Mouse (Mus musculus): ENCODE results near the gene Atp1b1. TPM values are rescaled to one million over a fixed set of nuclear protein-coding genes. Genes with fewer than 3 reads are reported as not detected.

The Atp1b1 gene
- polyA plus RNA-seq, 1 experiment from 2014 or later = 306 TPM

DNA sequence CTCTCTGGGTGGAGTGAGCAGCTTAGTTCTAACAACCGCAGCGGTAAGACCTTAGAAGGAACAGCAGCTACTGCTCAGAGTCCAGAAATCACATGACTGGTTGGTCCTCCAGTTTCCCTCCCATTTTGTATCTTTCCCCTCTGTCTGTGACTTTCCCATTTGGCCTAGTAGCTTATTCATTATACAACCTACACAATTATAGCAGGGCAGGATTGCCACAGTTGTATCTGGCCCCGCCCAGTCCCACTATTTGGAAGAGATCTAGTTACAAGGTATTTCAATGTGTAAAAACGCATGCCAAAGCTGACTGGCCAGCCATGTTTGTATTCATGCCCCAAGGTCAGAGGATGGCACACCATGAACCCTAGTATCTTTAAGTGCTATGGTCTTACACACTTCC, 7.5 kb downstream of the Atp1b1 start:
- Histone ChIP-seq H3K27me3 (ENCODE audit: control insufficient read depth, insufficient read depth, low read length) (no peaks in the 10 kb centered on the region), H3K9me3 (replicated peaks; ENCODE audit: control insufficient read depth, low read length) (no peaks in the 10 kb centered on the region), H3K4me1 (ENCODE audit: control insufficient read depth, insufficient read depth, low read length) (peaks cover 45% of the 10 kb centered on the region), H3K27ac (ENCODE audit: low read length) (no peak overlapping the region), H3K36me3 (ENCODE audit: control insufficient read depth, insufficient read depth) (peaks cover 33% of the 10 kb centered on the region), H3K9ac (ENCODE audit: low read length) (no peak overlapping the region), H3K4me2 (ENCODE audit: low read depth, low read length) (no peak overlapping the region), H3K4me3 (ENCODE audit: low read length) (no peak overlapping the region)
- no peak for ATAC-seq (replicated peaks; ENCODE audit: extremely low read depth, insufficient read depth, low FRiP score)
- 82% methylated on average over 4 of the region's 4 CpGs for WGBS

DNA sequence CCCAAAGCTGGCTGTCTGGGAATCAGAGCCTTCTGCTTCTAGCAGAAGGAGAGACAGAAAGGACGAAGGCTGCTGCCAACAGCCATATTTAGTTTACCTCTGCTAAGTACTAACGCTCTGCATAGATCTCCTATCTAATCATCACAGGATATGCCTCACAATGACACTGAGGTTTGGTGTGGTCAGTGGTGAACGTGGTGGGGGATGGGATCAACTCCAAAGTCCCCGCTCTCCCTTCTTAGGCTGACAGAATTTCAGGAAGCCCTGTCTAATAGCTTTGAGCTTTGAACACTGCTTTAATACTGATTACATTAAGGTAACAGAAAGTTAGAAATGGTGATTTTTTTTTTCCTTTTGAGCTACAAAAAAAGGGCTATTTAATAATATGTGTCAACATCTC, 7.9 kb downstream of the Atp1b1 start:
- Histone ChIP-seq H3K36me3 (ENCODE audit: control insufficient read depth, insufficient read depth) (peaks cover 33% of the 10 kb centered on the region), H3K4me3 (ENCODE audit: low read length) (no peak overlapping the region), H3K4me1 (ENCODE audit: control insufficient read depth, insufficient read depth, low read length) (peaks cover 45% of the 10 kb centered on the region), H3K9me3 (replicated peaks; ENCODE audit: control insufficient read depth, low read length) (no peaks in the 10 kb centered on the region), H3K9ac (ENCODE audit: low read length) (no peak overlapping the region), H3K4me2 (ENCODE audit: low read depth, low read length) (no peak overlapping the region), H3K27ac (ENCODE audit: low read length) (no peak overlapping the region), H3K27me3 (ENCODE audit: control insufficient read depth, insufficient read depth, low read length) (no peaks in the 10 kb centered on the region)
- no peak for ATAC-seq (replicated peaks; ENCODE audit: extremely low read depth, insufficient read depth, low FRiP score)
- 52% methylated on average over 4 of the region's 4 CpGs for WGBS

DNA sequence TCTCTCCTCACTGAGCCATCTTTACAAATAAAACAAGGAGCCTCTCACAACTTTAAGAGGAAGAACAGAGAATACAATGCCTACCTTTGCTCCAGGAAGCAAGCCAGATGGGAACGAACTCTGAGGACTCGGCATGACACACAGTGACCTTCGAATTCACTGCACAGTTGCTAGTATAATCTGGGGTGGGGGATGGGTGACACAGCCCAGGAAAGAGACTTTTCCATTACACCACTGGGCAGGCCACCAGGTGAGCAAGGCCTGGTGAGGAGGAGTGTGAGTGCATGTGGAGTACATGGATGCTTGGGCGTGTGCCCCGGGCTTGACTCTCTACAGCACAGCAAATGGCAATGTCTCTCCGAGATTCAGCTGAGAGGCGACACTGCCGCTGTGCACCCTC, 8.5 kb downstream of the Atp1b1 start:
- peak overlapping the region; percentile 12; the same call in 1 of the 2 replicates for H3K27ac ChIP-seq (ENCODE audit: low read length)
- no peak for ATAC-seq (replicated peaks; ENCODE audit: extremely low read depth, insufficient read depth, low FRiP score)
- H3K36me3 ChIP-seq (ENCODE audit: control insufficient read depth, insufficient read depth) = peaks cover 33% of the 10 kb centered on the region
- H3K4me3 ChIP-seq (ENCODE audit: low read length) = no peak overlapping the region
- H3K27me3 ChIP-seq (ENCODE audit: control insufficient read depth, insufficient read depth, low read length) = no peaks in the 10 kb centered on the region
- H3K9ac ChIP-seq (ENCODE audit: low read length) = no peak overlapping the region
- no peak overlapping the region for H3K4me2 ChIP-seq (ENCODE audit: low read depth, low read length)
- H3K4me1 ChIP-seq (ENCODE audit: control insufficient read depth, insufficient read depth, low read length) = peaks cover 43% of the 10 kb centered on the region
- WGBS = 69% methylated on average over 8 of the region's 8 CpGs
- no peaks in the 10 kb centered on the region for H3K9me3 ChIP-seq (replicated peaks; ENCODE audit: control insufficient read depth, low read length)

DNA sequence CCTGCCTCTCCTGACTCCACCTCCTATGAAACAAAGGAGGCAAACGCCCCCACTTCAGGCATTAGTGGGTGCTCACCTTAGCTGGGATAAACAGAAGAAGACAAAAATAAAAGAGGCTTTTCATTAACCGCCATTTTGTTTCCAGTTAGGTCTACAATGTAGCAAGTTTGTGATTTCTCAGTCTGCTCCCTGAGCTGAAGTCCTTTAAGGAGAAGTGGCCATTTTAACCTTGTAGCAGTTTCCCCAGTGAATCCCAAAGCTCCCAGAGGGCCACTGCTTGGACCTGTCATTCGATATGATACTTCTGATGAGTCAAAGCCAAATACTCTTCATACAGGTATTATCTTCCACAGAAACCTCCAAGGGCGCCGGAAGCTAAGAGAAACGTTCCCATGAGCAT, 10.6 kb downstream of the Atp1b1 start:
- Histone ChIP-seq H3K9ac (ENCODE audit: low read length) (no peak overlapping the region), H3K9me3 (replicated peaks; ENCODE audit: control insufficient read depth, low read length) (no peaks in the 10 kb centered on the region), H3K27me3 (ENCODE audit: control insufficient read depth, insufficient read depth, low read length) (no peaks in the 10 kb centered on the region), H3K4me1 (ENCODE audit: control insufficient read depth, insufficient read depth, low read length) (peaks cover 23% of the 10 kb centered on the region), H3K27ac (ENCODE audit: low read length) (no peak overlapping the region), H3K4me3 (ENCODE audit: low read length) (no peak overlapping the region), H3K36me3 (ENCODE audit: control insufficient read depth, insufficient read depth) (peaks cover 37% of the 10 kb centered on the region), H3K4me2 (ENCODE audit: low read depth, low read length) (no peak overlapping the region)
- no peak for ATAC-seq (replicated peaks; ENCODE audit: extremely low read depth, insufficient read depth, low FRiP score)
- 79% methylated on average over 6 of the region's 6 CpGs for WGBS

DNA sequence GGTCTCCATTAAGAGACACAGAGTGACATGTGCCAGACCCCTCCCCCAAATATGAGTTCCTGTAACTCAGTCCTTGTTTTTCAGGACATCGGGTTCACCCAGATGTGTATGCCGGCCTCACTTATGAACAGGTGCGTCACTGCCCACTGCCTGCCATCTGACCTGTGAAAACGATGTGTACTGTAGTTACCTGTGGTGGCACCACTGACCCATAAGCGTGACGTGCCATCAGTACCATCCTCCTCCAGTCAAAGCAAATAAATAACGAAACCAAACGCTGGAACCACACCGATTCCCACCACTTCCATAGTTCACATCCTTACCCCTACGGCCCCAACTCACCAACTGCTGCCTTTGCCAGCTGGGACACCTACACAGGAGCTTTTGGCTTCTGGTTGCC, 11.6 kb downstream of the Atp1b1 start:
- Histone ChIP-seq H3K9ac (ENCODE audit: low read length) (no peak overlapping the region), H3K4me1 (ENCODE audit: control insufficient read depth, insufficient read depth, low read length) (peaks cover 20% of the 10 kb centered on the region), H3K9me3 (replicated peaks; ENCODE audit: control insufficient read depth, low read length) (no peaks in the 10 kb centered on the region), H3K27ac (ENCODE audit: low read length) (no peak overlapping the region), H3K4me2 (ENCODE audit: low read depth, low read length) (no peak overlapping the region), H3K4me3 (ENCODE audit: low read length) (no peak overlapping the region), H3K36me3 (ENCODE audit: control insufficient read depth, insufficient read depth) (peaks cover 38% of the 10 kb centered on the region), H3K27me3 (ENCODE audit: control insufficient read depth, insufficient read depth, low read length) (no peaks in the 10 kb centered on the region)
- ATAC-seq (replicated peaks; ENCODE audit: extremely low read depth, insufficient read depth, low FRiP score) = no peak
- WGBS = 93% methylated on average over 10 of the region's 10 CpGs

DNA sequence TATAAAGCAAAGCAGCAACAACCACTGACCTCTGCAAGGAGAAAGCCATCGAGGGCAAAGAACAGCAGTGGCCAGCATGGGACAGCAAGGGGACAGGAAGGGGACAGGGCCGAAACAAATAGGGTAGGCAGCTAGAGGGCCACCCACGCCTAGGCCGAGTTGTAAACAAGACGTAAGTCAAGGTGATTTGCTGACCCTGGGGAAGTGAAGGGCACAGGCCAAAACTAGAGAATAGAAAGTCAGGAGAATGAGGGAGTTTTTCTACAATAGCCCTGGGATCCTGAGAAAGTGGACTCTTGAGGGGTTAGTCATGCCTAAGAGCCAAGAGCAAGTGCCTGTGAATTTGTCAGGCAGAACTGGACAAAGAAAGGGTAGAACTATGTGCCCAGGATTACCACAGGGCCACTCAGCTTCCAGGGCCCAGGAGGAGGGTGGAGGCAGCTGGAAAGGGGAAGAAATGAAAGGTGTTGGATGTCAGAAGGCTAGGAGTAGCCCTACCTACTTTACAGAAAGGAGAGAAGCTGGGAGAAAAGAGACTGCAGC, 12.5 kb downstream of the Atp1b1 start:
- Histone ChIP-seq H3K9ac (ENCODE audit: low read length) (no peak overlapping the region), H3K36me3 (ENCODE audit: control insufficient read depth, insufficient read depth) (peaks cover 43% of the 10 kb centered on the region)
- WGBS = 81% methylated on average over 5 of the region's 5 CpGs

DNA sequence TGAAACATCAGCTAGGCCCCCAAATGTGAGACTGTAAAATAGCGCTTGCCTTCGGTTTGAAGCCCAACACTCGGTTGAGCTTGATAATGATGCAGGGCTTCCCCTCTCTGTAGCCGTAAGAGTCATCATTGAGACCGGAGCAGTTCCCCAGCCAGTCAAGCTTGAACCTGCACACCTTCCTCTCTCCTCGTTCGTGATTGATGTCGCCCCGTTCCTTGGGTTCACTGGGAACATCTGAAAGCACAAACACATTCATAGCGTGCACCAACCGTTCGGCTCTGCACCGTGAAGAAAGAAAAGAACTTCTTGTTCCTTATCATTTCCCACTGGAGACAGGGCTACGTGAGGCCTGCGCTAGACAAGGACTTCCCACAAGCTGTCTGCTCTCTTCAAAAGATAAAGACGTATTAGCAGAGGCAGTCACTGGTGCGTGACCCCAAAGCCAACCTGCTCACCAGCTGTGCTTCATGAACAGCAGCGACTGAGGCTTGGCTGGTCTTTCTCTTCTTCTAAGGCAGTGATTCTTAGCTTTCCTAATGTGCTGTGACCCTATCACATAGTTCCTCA, 16.7 kb downstream of the Atp1b1 start:
- Histone ChIP-seq H3K4me2 (ENCODE audit: low read depth, low read length) (no peak overlapping the region), H3K27me3 (ENCODE audit: control insufficient read depth, insufficient read depth, low read length) (no peaks in the 10 kb centered on the region), H3K27ac (ENCODE audit: low read length) (no peak overlapping the region), H3K36me3 (ENCODE audit: control insufficient read depth, insufficient read depth) (peaks cover 60% of the 10 kb centered on the region), H3K4me3 (ENCODE audit: low read length) (no peak overlapping the region), H3K4me1 (ENCODE audit: control insufficient read depth, insufficient read depth, low read length) (no peaks in the 10 kb centered on the region; the same call in none of the 2 replicates), H3K9ac (ENCODE audit: low read length) (no peak overlapping the region), H3K9me3 (replicated peaks; ENCODE audit: control insufficient read depth, low read length) (no peaks in the 10 kb centered on the region)
- 49% methylated on average over 18 of the region's 18 CpGs for WGBS
- no peak for ATAC-seq (replicated peaks; ENCODE audit: extremely low read depth, insufficient read depth, low FRiP score)

More for the DNA sequence above, 12.5 kb downstream of the Atp1b1 start:
- peaks cover 14% of the 10 kb centered on the region for H3K4me1 ChIP-seq (ENCODE audit: control insufficient read depth, insufficient read depth, low read length)
- H3K4me3 ChIP-seq (ENCODE audit: low read length) = no peak overlapping the region
- no peak for ATAC-seq (replicated peaks; ENCODE audit: extremely low read depth, insufficient read depth, low FRiP score)
- no peak overlapping the region for H3K27ac ChIP-seq (ENCODE audit: low read length)
- no peak overlapping the region for H3K4me2 ChIP-seq (ENCODE audit: low read depth, low read length)
- H3K9me3 ChIP-seq (replicated peaks; ENCODE audit: control insufficient read depth, low read length) = no peaks in the 10 kb centered on the region
- H3K27me3 ChIP-seq (ENCODE audit: control insufficient read depth, insufficient read depth, low read length) = no peaks in the 10 kb centered on the region

DNA sequence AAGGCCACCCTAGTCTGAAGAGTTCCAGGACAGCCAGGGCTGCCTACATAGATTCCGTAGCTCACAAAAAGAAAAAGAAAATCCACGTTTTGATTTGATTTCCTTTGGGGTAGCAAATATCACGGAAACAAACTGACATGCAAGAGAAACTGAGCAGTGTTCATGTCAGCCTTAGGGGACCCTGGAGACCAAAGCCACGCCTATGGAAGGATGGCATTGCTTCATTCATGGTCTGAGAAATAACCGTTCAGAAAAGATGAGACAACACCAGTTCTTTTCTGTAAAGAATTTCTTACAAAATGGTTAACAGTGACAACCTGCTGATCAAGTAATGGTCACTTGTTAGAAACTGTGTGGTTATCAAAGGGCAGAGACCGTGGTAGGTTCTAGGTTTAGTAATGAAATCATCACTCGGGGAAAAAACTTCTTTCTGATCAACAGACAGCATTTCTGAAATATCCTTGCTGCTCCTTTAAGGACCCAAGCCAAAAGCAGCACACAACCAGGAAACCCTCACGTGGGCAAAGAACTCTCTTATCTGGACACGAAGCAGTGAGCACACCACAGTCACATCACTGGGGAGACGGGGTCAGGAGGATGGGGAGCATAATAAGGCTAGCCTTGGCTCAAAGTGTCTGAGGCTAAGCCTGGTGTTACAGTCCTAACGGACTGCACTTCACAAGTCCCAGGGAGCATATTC, 17.3 kb downstream of the Atp1b1 start:
- H3K9me3 ChIP-seq (replicated peaks; ENCODE audit: control insufficient read depth, low read length) = no peaks in the 10 kb centered on the region
- H3K27ac ChIP-seq (ENCODE audit: low read length) = no peak overlapping the region
- H3K9ac ChIP-seq (ENCODE audit: low read length) = no peak overlapping the region
- no peak for ATAC-seq (replicated peaks; ENCODE audit: extremely low read depth, insufficient read depth, low FRiP score)
- peaks cover 59% of the 10 kb centered on the region for H3K36me3 ChIP-seq (ENCODE audit: control insufficient read depth, insufficient read depth)
- H3K4me1 ChIP-seq (ENCODE audit: control insufficient read depth, insufficient read depth, low read length) = no peaks in the 10 kb centered on the region; the same call in none of the 2 replicates
- H3K4me3 ChIP-seq (ENCODE audit: low read length) = no peak overlapping the region
- H3K27me3 ChIP-seq (ENCODE audit: control insufficient read depth, insufficient read depth, low read length) = no peaks in the 10 kb centered on the region
- H3K4me2 ChIP-seq (ENCODE audit: low read depth, low read length) = no peak overlapping the region
- 66% methylated on average over 11 of the region's 11 CpGs for WGBS

DNA sequence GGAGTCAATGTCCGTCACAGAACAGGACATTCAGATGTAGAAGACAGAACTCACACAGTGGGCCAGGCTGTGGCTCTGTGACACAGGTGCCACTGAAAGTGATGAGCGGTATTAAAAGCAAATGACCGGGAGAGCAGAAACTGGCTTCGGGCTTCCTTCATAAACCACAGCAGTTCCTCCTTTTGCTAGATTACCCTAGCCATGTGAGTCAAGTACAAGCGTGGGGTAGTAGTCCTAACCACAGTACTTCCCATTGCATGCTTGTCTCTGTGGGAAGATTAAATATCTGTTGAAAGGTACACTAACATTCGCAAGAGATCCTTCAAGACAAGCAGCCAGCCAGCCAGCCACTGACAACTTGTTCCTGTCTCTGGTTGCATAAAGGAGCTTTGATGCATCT, 17.9 kb downstream of the Atp1b1 start:
- no peaks in the 10 kb centered on the region for H3K9me3 ChIP-seq (replicated peaks; ENCODE audit: control insufficient read depth, low read length)
- no peak for ATAC-seq (replicated peaks; ENCODE audit: extremely low read depth, insufficient read depth, low FRiP score)
- H3K4me3 ChIP-seq (ENCODE audit: low read length) = no peak overlapping the region
- H3K36me3 ChIP-seq (ENCODE audit: control insufficient read depth, insufficient read depth) = peaks cover 59% of the 10 kb centered on the region
- H3K27me3 ChIP-seq (ENCODE audit: control insufficient read depth, insufficient read depth, low read length) = no peaks in the 10 kb centered on the region
- 70% methylated on average over 6 of the region's 6 CpGs for WGBS
- H3K4me2 ChIP-seq (ENCODE audit: low read depth, low read length) = no peak overlapping the region
- peaks cover 2% of the 10 kb centered on the region for H3K4me1 ChIP-seq (ENCODE audit: control insufficient read depth, insufficient read depth, low read length)
- no peak overlapping the region for H3K9ac ChIP-seq (ENCODE audit: low read length)
- no peak overlapping the region for H3K27ac ChIP-seq (ENCODE audit: low read length)
